Mouse (Mus musculus): ENCODE data around the gene Fat4.

Gene Fat4

DNA sequence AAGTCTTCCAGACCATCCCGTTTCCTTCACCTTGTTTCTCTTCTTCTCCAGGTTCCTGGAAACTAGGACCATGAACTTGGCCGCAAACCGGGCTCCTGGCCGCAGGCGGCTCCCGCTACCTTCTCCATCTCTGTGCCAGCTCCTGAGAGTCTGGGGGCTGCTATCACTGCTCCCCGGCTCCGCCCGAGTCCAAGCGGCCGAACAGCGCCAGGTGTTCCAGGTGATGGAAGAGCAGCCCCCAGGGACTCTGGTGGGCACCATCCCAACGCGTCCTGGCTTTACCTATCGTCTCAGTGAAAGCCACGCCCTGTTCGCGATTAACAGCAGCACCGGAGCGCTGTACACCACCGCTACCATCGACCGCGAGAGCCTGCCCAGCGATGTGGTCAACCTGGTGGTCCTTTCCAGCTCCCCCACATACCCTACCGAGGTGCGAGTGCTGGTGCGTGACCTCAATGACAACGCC lies at the start of gene Fat4:
Gene Fat4, plus strand, starts transcription at position 51 of the 466 bp plus-strand sequence.
- DNase-seq (ENCODE audit: low read depth, low spot score), result no peak

- no peak for DNase-seq (ENCODE audit: low read depth, low spot score)
Observed at GRCm38 (mm10) chr3:38839438-38839837, 47.3 kb upstream of the Fat4 start.

DNA sequence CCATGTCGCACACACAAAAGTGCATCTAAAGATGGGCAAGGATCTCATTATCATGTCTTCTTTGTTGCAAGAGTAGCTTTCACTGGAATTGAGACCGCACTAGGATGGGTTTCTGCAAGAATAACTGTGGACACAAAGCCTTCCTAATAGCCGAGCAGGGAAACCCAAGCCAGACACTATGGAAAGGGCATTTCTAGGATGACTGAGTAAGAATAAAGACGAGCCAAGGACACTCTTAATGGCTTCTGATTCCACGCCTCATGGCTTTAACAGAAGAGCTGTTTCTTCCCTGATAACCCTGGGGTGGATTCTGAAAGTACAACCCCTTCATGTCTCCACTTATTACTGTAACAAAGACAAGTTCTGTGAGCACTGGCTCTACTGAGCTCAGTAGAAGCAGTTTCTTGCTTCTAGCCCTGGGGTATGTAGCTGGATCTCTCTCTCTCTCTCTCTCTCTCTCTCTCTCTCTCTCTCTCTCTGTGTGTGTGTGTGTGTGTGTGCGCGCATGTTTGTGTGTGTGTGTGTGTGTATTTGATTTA lies 43.7 kb upstream of the Fat4 start:
- no peak for DNase-seq (ENCODE audit: low read depth, low spot score)

DNA sequence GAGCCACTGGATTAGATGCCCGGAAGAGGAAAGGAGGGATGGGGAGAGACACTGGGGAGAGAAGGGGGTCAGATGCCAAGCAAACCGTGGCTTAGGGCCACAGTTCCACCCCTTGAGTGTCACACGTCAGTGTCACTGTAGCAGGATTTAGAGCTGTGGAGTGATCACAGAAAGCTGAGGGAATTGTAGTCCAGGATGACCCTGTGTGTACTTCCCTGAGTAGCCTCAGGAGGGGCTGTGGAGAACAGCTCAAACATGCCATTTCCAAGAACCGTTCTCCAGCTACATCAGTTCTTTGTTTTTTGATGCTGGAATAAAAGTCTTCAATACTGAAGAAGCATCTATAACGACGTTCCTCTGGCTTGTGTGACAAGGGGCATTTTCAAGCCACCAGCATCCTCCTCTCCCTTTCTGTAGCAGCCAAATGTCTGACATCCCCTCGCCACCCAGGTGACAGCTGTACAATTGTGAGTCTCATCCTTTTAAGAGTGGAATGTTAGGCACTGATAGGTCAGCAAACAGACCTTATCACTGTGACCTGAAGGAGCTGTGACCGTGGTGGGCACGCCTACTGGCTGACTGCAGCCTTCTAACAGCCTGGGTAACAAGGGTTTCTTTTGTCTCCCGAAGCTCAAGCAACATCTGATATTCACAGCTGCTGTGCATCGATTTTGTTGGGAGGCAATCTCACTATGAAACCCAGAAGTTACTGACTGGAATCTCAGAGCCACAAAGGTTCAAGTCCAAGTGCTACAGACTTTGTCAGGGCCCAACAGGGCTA lies 39.9 kb upstream of the Fat4 start:
- no peak for DNase-seq (ENCODE audit: low read depth, low spot score)

DNA sequence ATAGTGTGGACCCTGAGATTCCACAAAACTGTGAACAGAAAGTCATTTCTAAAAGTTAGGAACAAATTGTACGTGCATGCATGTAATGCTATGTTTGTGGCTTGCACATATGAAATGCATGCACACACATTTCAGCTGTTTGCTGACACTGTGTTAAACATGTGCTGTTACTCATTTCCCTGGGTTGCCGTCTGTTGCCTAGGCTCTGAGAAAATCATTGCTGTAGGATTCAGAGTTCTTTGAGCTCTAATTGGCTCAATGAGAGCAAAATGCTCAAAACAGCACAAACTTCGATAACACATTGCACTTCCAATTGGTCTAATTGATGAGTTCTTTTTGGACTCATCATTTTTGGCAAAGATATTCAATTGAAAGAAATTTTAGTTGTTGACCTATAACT lies 37.7 kb upstream of the Fat4 start:
- no peak for DNase-seq (ENCODE audit: low read depth, low spot score)

DNA sequence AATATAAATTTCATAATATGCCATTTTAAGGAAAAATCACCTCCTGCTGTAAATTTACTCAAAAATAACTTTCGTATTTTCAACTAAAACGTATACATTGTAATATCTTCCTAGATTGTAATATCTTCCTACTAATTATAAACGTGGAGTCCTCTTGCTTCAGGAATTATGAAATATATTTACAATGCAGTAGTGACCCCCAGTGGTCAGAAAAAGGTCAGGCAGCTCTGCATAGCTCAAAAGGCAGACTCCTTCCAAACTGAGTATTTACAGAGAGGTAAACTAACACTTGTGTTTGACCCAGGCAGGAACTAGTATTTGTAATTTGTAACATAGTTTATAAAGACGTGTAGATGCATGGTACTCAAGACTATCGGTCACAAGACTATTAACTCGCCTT lies 37.2 kb upstream of the Fat4 start:
- DNase-seq (ENCODE audit: low read depth, low spot score), result peak; percentile 34

DNA sequence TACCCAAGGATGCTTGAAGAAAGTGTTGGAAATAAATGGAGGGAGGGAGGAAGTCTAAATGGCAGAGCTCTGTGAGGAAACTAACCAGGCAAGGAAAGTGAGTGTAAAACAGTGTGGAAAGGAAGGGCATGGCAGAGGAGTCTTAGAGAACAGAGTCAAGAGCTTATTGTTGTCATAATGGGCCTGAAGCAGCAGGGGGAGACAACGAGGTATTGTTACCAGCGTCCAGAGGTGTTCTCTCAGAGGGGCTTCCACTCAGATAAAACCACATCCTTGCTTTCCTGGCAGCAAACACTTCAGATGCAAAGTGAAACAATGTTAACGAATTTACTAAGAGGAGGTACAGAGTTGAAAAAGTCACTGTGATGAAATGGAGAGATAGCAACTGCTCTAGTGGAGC lies 33.1 kb upstream of the Fat4 start:
- DNase-seq (ENCODE audit: low read depth, low spot score), result no peak

DNA sequence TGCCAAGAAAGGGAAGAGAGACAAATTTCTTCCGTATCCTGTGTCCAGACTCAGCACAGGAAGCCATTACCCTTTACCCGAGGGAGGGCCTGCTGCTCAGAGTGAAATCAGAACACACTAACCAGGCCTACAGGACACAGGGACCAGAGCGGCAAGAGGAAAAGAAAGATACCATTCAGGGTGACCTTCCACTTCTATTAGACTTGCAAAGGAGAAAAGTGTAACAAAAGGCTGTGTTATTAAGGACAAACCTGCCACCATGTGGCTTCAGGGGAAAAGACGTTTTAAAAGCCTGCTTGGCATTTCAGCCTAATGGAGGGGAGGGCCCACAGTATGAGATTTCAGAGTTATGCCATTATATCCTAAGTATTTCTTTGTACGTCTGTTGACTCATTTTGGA lies 26.1 kb upstream of the Fat4 start:
- no peak for DNase-seq (ENCODE audit: low read depth, low spot score)

- DNase-seq (ENCODE audit: low read depth, low spot score), result no peak
Observed at GRCm38 (mm10) chr3:38871291-38871690, 15.4 kb upstream of the Fat4 start.

- DNase-seq (ENCODE audit: low read depth, low spot score), result no peak
Observed at GRCm38 (mm10) chr3:38875872-38876271, 10.9 kb upstream of the Fat4 start.

DNA sequence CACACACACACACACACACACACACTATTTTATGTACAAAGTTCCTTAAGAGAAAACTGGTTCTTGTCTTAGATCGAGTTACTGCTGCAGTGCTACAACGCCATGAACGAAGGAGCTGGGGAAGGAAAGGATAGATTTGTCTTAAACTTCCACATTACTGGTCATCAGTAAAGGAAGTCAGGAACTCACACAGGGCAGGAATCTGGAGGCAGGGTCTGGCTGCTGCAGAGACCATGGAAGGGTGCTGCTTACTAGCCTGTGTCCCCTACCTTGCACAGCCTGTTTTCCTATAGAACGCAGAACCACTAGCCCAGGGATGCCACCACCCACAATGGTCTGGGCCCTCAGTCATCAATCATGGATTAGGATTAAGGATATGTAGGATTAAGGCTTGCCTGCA lies 10.0 kb upstream of the Fat4 start:
- DNase-seq (ENCODE audit: low read depth, low spot score), result no peak

DNA sequence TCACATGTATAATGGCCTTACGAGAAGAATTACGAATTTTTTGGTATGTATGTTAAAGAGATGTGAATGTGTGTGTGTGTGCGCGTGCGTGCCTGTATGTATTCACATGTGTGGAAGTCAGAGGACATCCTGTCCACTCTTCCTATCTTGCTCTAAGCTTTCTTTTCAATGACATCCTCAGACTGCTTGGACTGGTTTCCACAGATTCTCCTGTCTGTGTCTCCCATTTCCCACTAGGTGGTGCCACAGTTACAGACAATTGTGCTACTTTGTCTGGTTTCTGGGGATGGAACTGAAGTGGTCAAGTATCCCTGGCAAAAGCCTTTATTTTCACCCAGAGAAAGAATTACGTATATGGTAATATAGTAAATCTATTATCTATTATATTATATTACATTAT lies 4.0 kb upstream of the Fat4 start:
- DNase-seq (ENCODE audit: low read depth, low spot score), result no peak

DNA sequence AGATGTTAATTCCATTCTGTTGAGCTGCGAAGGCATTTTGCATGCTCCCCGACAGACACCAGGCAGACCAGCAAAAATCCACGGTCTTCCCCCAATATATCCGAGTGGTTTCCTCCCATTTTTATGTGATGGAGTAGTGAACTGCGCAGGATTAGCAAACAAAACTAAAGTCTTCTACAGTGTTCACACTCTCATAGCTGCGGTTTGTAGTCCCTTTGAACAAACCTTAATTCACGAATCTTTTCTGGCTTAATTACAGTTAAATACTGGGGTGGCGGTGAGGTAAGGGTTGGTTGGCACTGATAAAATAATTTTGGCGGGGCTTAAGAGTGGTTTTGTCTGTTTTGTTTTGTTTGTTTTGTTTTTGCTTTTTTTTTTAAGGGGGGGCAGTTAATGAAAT lies 3.1 kb upstream of the Fat4 start:
- DNase-seq (ENCODE audit: low read depth, low spot score), result no peak

DNA sequence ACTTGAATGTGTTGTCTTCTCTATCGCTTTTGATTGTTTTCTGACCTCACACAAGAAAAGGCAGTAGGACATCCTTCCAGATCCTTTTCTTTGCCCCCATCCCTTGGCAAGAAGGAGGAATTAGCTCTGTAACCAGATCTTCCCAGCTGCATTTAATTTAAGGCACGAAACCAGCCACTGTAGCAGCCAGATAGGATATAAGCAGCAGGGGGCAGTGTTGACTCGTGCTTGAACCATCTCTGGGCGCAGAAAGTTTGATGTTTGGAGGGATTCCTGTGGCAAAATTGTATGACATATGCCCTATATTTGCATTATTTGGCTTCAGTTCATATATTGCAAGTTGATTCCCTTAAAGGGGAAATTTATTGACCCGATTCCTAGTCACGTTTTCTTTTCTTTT lies 2.5 kb upstream of the Fat4 start:
- no peak for DNase-seq (ENCODE audit: low read depth, low spot score)

DNA sequence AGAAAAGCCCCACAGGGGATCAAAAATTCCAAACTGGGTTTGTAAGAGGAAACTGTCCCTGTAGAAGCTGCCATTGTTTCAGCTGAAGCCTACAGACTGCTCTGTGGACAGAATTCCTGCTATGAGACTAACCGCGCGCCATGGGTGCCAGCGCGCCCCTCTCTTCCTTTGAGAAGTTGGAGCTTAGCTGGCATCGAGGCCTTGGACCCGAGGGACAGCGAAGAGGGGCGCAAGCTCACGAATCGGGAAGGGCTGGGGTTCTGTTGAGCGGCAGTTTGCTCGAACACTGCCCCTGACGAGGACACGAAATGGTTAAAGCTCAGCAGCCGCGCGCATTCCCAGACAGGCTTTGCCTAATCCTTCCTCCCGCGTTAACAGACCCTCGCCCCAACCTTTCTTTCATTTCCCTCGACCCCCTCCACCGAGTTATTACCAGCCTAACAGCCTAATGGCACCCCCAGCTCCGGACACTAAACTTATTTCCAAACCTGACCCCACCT lies 1.8 kb upstream of the Fat4 start:
- no peak for DNase-seq (ENCODE audit: low read depth, low spot score)

GRCm38 (mm10) chr3:38885481-38886001 lies 1.2 kb upstream of the Fat4 start:
- DNase-seq (ENCODE audit: low read depth, low spot score), result no peak

DNA sequence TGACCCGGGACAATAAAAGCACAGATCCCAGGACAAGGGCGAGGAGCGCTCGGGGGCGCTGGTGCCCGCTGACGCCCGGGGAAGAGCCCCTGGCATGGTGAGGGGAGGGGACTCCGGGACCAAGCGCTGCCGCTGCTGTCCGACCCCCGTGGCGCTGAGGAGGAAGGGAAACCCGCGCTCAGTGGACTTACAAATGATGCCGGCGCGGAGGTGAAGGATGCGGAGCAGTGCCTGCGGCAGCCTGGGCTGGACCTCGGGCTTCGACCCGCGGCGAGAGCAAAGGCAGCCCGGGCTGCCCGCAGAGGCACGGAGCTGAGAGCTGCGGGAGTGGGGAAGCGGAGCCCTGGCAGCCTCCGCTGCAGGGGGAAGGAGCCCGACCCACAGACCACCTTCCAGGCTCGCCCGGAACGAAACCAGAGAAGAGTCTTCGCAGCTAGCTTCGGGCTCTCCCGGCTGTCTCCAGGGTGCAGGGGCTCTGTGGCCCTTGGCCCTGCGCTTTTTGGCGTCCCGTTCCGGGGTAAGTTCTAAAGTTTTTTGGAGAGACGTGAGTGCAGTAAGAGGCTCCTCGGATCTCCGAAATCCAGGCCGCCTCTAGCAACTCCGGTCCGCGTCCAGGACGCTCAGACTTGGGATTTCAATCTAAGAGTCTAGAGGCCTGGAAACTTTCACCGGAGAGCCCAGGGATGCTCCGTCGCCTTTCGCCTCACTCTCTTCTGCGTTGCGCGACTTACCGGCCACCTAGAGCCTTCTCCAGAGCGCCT lies 499 bp upstream of the Fat4 start:
- no peak for DNase-seq (ENCODE audit: low read depth, low spot score)

DNA sequence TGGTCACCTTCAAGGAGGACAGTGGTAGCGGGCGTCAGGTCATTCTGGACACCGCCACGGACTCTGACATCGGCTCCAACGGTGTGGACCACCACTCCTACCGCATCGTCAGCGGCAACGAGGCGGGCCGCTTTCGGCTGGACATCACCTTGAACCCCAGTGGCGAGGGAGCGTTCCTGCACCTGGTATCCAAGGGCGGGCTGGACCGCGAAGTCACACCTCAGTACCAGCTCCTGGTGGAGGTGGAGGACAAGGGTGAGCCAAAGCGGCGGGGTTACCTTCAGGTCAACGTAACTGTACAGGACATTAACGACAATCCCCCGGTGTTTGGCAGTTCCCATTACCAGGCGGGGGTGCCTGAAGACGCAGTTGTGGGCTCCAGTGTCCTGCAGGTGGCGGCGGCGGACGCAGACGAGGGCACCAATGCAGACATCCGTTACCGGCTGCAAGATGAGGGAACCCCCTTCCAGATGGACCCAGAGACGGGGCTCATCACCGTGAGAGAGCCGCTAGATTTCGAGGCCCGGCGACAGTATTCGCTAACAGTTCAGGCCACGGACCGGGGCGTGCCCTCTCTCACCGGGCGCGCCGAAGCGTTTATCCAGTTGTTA lies 746 bp downstream of the Fat4 start:
- no peak for DNase-seq (ENCODE audit: low read depth, low spot score)

- DNase-seq (ENCODE audit: low read depth, low spot score), result no peak
Observed at GRCm38 (mm10) chr3:38888111-38888510, 1.4 kb downstream of the Fat4 start.

GRCm38 (mm10) chr3:38892791-38893224 lies 6.1 kb downstream of the Fat4 start:
- no peak for DNase-seq (ENCODE audit: low read depth, low spot score)

DNA sequence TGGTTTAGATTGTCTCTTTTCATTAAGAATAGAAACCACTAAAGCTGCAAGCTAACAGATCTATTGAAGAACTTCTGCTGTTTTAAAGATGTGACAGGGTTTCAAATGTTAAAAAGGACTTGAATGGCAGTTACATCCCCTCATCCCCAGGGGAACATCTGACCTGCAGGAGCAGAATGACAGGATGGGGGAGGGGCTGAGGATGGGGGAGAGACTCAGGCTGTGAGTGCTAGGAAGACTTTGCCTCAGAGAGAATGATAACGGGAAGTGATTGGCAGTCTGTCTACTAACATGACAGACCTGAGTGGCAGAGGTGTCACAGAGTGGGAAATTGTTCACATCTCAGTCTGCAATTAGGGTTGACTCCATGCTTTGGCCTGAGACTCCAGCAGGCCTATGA lies 14.1 kb downstream of the Fat4 start:
- no peak for DNase-seq (ENCODE audit: low read depth, low spot score)

DNA sequence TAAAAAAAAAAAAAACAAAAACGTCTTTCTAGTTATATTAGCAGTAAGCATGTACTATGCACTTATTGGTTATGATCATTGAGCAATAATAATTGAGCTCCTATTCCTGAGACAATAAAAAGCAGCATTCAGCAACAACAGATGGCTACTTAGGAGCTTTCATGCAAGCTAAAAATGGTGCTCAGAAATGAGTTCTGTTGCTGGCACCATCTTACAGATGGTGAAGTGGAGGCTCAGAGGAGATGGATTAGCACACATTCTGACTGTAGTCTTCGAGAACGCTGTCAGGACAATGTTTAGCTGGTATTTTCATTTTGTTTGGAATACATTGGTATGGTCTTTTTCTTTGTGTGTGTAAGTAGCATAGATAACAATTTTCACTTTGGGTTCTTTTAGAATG lies 20.1 kb downstream of the Fat4 start:
- no peak for DNase-seq (ENCODE audit: low read depth, low spot score)

All from brain, embryonic 18.5 days (tissue).